Mouse (Mus musculus) G1E (cell line): ENCODE results near the gene Slc17a8.

Experiments used
- CTCF ChIP-seq: IDR thresholded peaks from 2 replicates; pipeline ENCODE4 v1.5.1; 2012; ENCODE audit warnings: low read depth, low read length, inconsistent platforms, mixed read lengths
- GATA1 ChIP-seq: IDR thresholded peaks from 2 replicates; pipeline ENCODE4 v1.6.1; 2012; ENCODE audit warnings: borderline replicate concordance, low read length, inconsistent platforms, mixed read lengths
- GATA2 ChIP-seq: IDR thresholded peaks from 2 replicates; pipeline ENCODE4 v1.6.1; 2012; ENCODE audit warnings: low read depth, low read length, inconsistent platforms, borderline replicate concordance
- POLR2AphosphoS5 ChIP-seq: IDR thresholded peaks from 2 replicates; pipeline ENCODE4 v1.6.1; 2012; ENCODE audit warnings: low read depth, low read length, inconsistent platforms; ENCODE audit not compliant: insufficient replicate concordance
- TAL1 ChIP-seq: conservative IDR thresholded peaks from 2 replicates; pipeline ENCODE4 v1.6.1; 2012; ENCODE audit warnings: low read depth, low read length, inconsistent platforms, mixed read lengths

DNA sequence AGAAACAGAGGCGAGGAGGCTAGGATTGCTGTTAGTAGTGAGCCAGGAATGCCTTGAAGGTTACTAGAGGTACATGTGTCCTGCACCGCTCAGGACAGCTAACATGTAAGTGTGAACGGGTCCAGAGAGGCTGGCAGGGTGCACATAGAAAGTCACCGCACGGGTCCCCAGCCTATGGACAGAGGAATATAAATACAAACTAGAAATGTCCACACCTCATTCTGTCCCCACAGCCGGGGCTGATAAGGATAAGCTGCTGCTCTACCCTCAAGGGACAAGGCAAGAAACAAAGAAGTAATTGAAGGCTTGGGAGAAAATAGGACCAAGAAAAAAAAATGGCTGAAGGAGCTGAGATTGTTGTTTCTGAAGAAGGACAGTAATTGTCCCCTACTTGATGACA, 77.2 kb downstream of the Slc17a8 start:
- TF ChIP-seq POLR2AphosphoS5 (no peak), CTCF (no peak), GATA1 (no peak), TAL1 (no peak), GATA2 (no peak)
